Mouse (Mus musculus): ENCODE results near the gene Pon2. TPM values are rescaled to one million over a fixed set of nuclear protein-coding genes. Genes with fewer than 3 reads are reported as not detected.

Gene Pon2
- polyA plus RNA-seq, 1 experiment from 2014 or later = 24.7 TPM

Other genes with a start within 250 kb of the Pon2 start
- not detected in 2 replicates for gene Pon1, start 104.5 kb downstream of the Pon2 start, polyA plus RNA-seq (2015; fragmentation: Nextera tagmentation; extraction: Ambion mirVana)
- gene Pon3, start 42.2 kb downstream of the Pon2 start, polyA plus RNA-seq (2015; fragmentation: Nextera tagmentation; extraction: Ambion mirVana) = 9.3 and 10.4 TPM in 2 replicates
- 61.3 and 66.4 TPM in 2 replicates for gene Asb4, start 84.9 kb upstream of the Pon2 start, polyA plus RNA-seq (2015; fragmentation: Nextera tagmentation; extraction: Ambion mirVana)
- gene Pdk4, start 197.9 kb upstream of the Pon2 start, polyA plus RNA-seq (2015; fragmentation: Nextera tagmentation; extraction: Ambion mirVana) = 1.6 and 2.6 TPM in 2 replicates